Mouse (Mus musculus): ENCODE results near the gene Vmn1r173. TPM values are rescaled to one million over a fixed set of nuclear protein-coding genes. Genes with fewer than 3 reads are reported as not detected.

Vmn1r173 gene
- polyA plus RNA-seq (2017; shearing (Covaris generic)), result not detected

DNA sequence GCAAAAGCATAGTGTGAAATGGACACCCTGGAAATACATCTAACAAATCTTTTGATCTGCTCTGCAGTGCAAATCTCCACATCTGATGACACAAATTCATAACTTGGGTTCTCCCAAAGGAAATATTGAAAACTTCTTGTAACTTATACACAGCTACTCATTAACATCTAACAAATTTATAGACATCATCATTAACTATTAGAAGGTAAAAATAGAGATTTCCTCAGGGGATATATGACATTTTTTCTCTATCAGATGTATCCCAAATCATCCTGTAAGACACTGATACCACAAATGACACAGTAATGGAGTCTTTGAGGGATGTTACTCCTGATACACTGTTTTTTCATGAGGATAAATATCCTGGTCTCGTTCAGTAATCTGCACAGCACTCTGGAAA lies at the start of gene Vmn1r173:
Gene Vmn1r173 (plus strand): TSS at position 301 of the 400 bp plus-strand sequence.

GRCm38 (mm10) chr7:23658016-23658415 lies 42.5 kb upstream of the Vmn1r173 start, which contains the start of gene Vmn1r172:
Gene Vmn1r172, plus strand, starts transcription at chr7:23658316.

DNA sequence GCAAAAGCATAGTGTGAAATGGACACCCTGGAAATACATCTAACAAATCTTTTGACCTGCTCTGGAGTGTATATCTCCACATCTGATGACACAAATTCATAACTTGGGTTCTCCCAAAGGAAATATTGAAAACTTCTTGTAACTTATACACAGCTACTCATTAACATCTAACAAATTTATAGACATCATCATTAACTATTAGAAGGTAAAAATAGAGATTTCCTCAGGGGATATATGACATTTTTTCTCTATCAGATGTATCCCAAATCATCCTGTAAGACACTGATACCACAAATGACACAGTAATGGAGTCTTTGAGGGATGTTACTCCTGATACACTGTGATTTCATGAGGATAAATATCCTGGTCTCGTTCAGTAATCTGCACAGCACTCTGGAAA lies 51.5 kb downstream of the Vmn1r173 start, which contains the start of gene Vmn1r174:
Gene Vmn1r174 (plus strand): TSS at position 301 of the 400 bp plus-strand sequence.

Other genes with a start within 250 kb of the Vmn1r173 start
- gene Vmn1r167, start 193.5 kb upstream of the Vmn1r173 start, polyA plus RNA-seq (2017; shearing (Covaris generic)), result not detected
- not detected for gene Vmn1r168, start 161.0 kb upstream of the Vmn1r173 start, polyA plus RNA-seq (2017; shearing (Covaris generic))
- not detected for gene Vmn1r169, start 125.2 kb upstream of the Vmn1r173 start, polyA plus RNA-seq (2017; shearing (Covaris generic))
- gene Vmn1r170, start 94.5 kb upstream of the Vmn1r173 start, polyA plus RNA-seq (2017; shearing (Covaris generic)), result not detected
- not detected for gene Vmn1r171, start 70.0 kb upstream of the Vmn1r173 start, polyA plus RNA-seq (2017; shearing (Covaris generic))
- not detected for gene Vmn1r172, start 42.4 kb upstream of the Vmn1r173 start, polyA plus RNA-seq (2017; shearing (Covaris generic))
- not detected for gene Vmn1r174, start 51.6 kb downstream of the Vmn1r173 start, polyA plus RNA-seq (2017; shearing (Covaris generic))
- gene Vmn1r175, start 109.9 kb downstream of the Vmn1r173 start, polyA plus RNA-seq (2017; shearing (Covaris generic)), result not detected
- gene Vmn1r176, start 136.7 kb downstream of the Vmn1r173 start, polyA plus RNA-seq (2017; shearing (Covaris generic)), result not detected
- not detected for gene Vmn1r177, start 165.7 kb downstream of the Vmn1r173 start, polyA plus RNA-seq (2017; shearing (Covaris generic))
- gene Vmn1r178, start 191.3 kb downstream of the Vmn1r173 start, polyA plus RNA-seq (2017; shearing (Covaris generic)), result not detected
- not detected for gene Vmn1r179, start 226.3 kb downstream of the Vmn1r173 start, polyA plus RNA-seq (2017; shearing (Covaris generic))
- gene Vmn1r180, start 249.9 kb downstream of the Vmn1r173 start, polyA plus RNA-seq (2017; shearing (Covaris generic)), result not detected

Measured in activated CD4-positive, CD25-positive, alpha-beta regulatory T cell, adult 9 weeks (primary cell).